Mouse (Mus musculus): Measurements from ENCODE around the gene Nasp. TPM values are rescaled to one million over a fixed set of nuclear protein-coding genes. Genes with fewer than 3 reads are reported as not detected.

Nasp gene
- polyA plus RNA-seq, 1 experiment from 2014 or later, result 354 TPM

- H3K4me1 ChIP-seq, result peaks cover 22% of the 10 kb centered on the region
- H3K27me3 ChIP-seq (ENCODE audit: poor library complexity, severe bottlenecking), result no peaks in the 10 kb centered on the region
- WGBS, result 92% methylated on average over 4 of the region's 4 CpGs
- no peak for DNase-seq (ENCODE audit: extremely low spot score, low spot score)
- no peak overlapping the region for H3K27ac ChIP-seq
- H3K9me3 ChIP-seq, result no peaks in the 10 kb centered on the region
- peak overlapping the region; percentile 99 for H3K4me3 ChIP-seq
- peaks cover 58% of the 10 kb centered on the region for H3K36me3 ChIP-seq (replicated peaks)
Measured at GRCm38 (mm10) chr4:116624831-116625230, 2.9 kb downstream of the Nasp start.

GRCm38 (mm10) chr4:116615237-116615636 lies 12.5 kb downstream of the Nasp start:
- WGBS, result 97% methylated on average over 2 of the region's 2 CpGs
- no peaks in the 10 kb centered on the region for H3K4me1 ChIP-seq
- H3K27ac ChIP-seq, result no peak overlapping the region
- no peaks in the 10 kb centered on the region for H3K27me3 ChIP-seq (ENCODE audit: poor library complexity, severe bottlenecking)
- no peak for DNase-seq (ENCODE audit: extremely low spot score, low spot score)
- H3K4me3 ChIP-seq, result no peak overlapping the region
- H3K36me3 ChIP-seq (replicated peaks), result peaks cover 100% of the 10 kb centered on the region
- no peaks in the 10 kb centered on the region for H3K9me3 ChIP-seq

- DNase-seq (ENCODE audit: extremely low spot score, low spot score), result no peak
- 92% methylated on average over 2 of the region's 2 CpGs for WGBS
- H3K27ac ChIP-seq, result no peak overlapping the region
- H3K27me3 ChIP-seq (ENCODE audit: poor library complexity, severe bottlenecking), result no peaks in the 10 kb centered on the region
- no peaks in the 10 kb centered on the region for H3K4me1 ChIP-seq
- H3K36me3 ChIP-seq (replicated peaks), result peaks cover 100% of the 10 kb centered on the region
- no peaks in the 10 kb centered on the region for H3K9me3 ChIP-seq
- no peak overlapping the region for H3K4me3 ChIP-seq
Measured at GRCm38 (mm10) chr4:116612621-116613020, 15.1 kb downstream of the Nasp start.

- peak; percentile 90 for DNase-seq (ENCODE audit: extremely low spot score, low spot score)
- Histone ChIP-seq H3K4me1 (peaks cover 33% of the 10 kb centered on the region), H3K9me3 (no peaks in the 10 kb centered on the region), H3K27me3 (ENCODE audit: poor library complexity, severe bottlenecking) (no peaks in the 10 kb centered on the region), H3K36me3 (replicated peaks) (peaks cover 64% of the 10 kb centered on the region), H3K4me3 (peak overlapping the region; percentile 73), H3K27ac (peak overlapping the region; percentile 78)
- WGBS, result under 1% methylated on average over 50 of the region's 50 CpGs
Measured at GRCm38 (mm10) chr4:116596978-116597881, 30.5 kb downstream of the Nasp start.

GRCm38 (mm10) chr4:116596379-116596778 lies 31.4 kb downstream of the Nasp start, which contains the start of gene Ccdc17:
Gene Ccdc17 (plus strand): TSS chr4:116596654.
- Histone ChIP-seq H3K36me3 (replicated peaks) (peaks cover 64% of the 10 kb centered on the region), H3K4me1 (peaks cover 33% of the 10 kb centered on the region), H3K27ac (peak within 1 kb of the TSS; percentile 78), H3K4me3 (peak within 1 kb of the TSS; percentile 73), H3K27me3 (ENCODE audit: poor library complexity, severe bottlenecking) (no peaks in the 10 kb centered on the region), H3K9me3 (no peaks in the 10 kb centered on the region)
- DNase-seq (ENCODE audit: extremely low spot score, low spot score), result no peak
- 26% methylated on average over 5 of the region's 5 CpGs for WGBS

- Histone ChIP-seq H3K9me3 (no peaks in the 10 kb centered on the region), H3K4me1 (peaks cover 33% of the 10 kb centered on the region), H3K4me3 (no peak overlapping the region), H3K27me3 (ENCODE audit: poor library complexity, severe bottlenecking) (no peaks in the 10 kb centered on the region), H3K36me3 (replicated peaks) (peaks cover 64% of the 10 kb centered on the region), H3K27ac (no peak overlapping the region)
- no peak for DNase-seq (ENCODE audit: extremely low spot score, low spot score)
- whole genome bisulfite sequencing, result 84% methylated on average over 8 of the region's 8 CpGs
Measured at GRCm38 (mm10) chr4:116595793-116596192, 31.9 kb downstream of the Nasp start.

- no peaks in the 10 kb centered on the region for H3K27me3 ChIP-seq (ENCODE audit: poor library complexity, severe bottlenecking)
- H3K4me1 ChIP-seq, result peaks cover 25% of the 10 kb centered on the region
- DNase-seq (ENCODE audit: extremely low spot score, low spot score), result no peak
- H3K27ac ChIP-seq, result peak overlapping the region; percentile 94
- 6% methylated on average over 15 of the region's 15 CpGs for WGBS
- H3K9me3 ChIP-seq, result no peaks in the 10 kb centered on the region
- peak overlapping the region; percentile 92 for H3K4me3 ChIP-seq
- peaks cover 36% of the 10 kb centered on the region for H3K36me3 ChIP-seq (replicated peaks)
Measured at GRCm38 (mm10) chr4:116558151-116558882, 69.4 kb downstream of the Nasp start.

- Histone ChIP-seq H3K4me3 (peak within 1 kb of the TSS; percentile 92), H3K36me3 (replicated peaks) (peaks cover 39% of the 10 kb centered on the region), H3K27me3 (ENCODE audit: poor library complexity, severe bottlenecking) (no peaks in the 10 kb centered on the region), H3K9me3 (no peaks in the 10 kb centered on the region), H3K27ac (peak within 1 kb of the TSS; percentile 94), H3K4me1 (peaks cover 25% of the 10 kb centered on the region)
- DNase-seq (ENCODE audit: extremely low spot score, low spot score), result peak; percentile 98
- WGBS, result under 1% methylated on average over 78 of the region's 78 CpGs
Measured at GRCm38 (mm10) chr4:116557306-116558121, 70.2 kb downstream of the Nasp start, which contains the start of gene Gpbp1l1. Gene Gpbp1l1 (plus strand): TSS chr4:116557658.

GRCm38 (mm10) chr4:116556561-116557305 lies 71.0 kb downstream of the Nasp start:
- Histone ChIP-seq H3K4me1 (peaks cover 25% of the 10 kb centered on the region), H3K27me3 (ENCODE audit: poor library complexity, severe bottlenecking) (no peaks in the 10 kb centered on the region), H3K27ac (peak overlapping the region; percentile 94), H3K4me3 (peak overlapping the region; percentile 92), H3K36me3 (replicated peaks) (peaks cover 35% of the 10 kb centered on the region), H3K9me3 (no peaks in the 10 kb centered on the region)
- under 1% methylated on average over 28 of the region's 28 CpGs for WGBS
- peak; percentile 93 for DNase-seq (ENCODE audit: extremely low spot score, low spot score)

GRCm38 (mm10) chr4:116555413-116556300 lies 72.1 kb downstream of the Nasp start, which contains the start of gene Tmem69:
Gene Tmem69 (minus strand): TSS chr4:116555936.
- H3K4me1 ChIP-seq, result peaks cover 25% of the 10 kb centered on the region
- peaks cover 35% of the 10 kb centered on the region for H3K36me3 ChIP-seq (replicated peaks)
- DNase-seq (ENCODE audit: extremely low spot score, low spot score), result peak; percentile 75
- peak within 1 kb of the TSS; percentile 92 for H3K4me3 ChIP-seq
- 4% methylated on average over 23 of the region's 23 CpGs for WGBS
- H3K27ac ChIP-seq, result peak within 1 kb of the TSS; percentile 94
- H3K9me3 ChIP-seq, result no peaks in the 10 kb centered on the region
- no peaks in the 10 kb centered on the region for H3K27me3 ChIP-seq (ENCODE audit: poor library complexity, severe bottlenecking)

- WGBS, result 84% methylated on average over 3 of the region's 3 CpGs
- Histone ChIP-seq H3K9me3 (no peaks in the 10 kb centered on the region), H3K36me3 (replicated peaks) (peaks cover 30% of the 10 kb centered on the region), H3K27ac (no peak overlapping the region), H3K4me3 (no peak overlapping the region), H3K4me1 (peaks cover 13% of the 10 kb centered on the region), H3K27me3 (ENCODE audit: poor library complexity, severe bottlenecking) (no peaks in the 10 kb centered on the region)
- DNase-seq (ENCODE audit: extremely low spot score, low spot score), result no peak
Measured at GRCm38 (mm10) chr4:116553035-116553434, 74.7 kb downstream of the Nasp start.

All from forebrain, embryonic 10.5 days (tissue).